Mouse (Mus musculus) MEL (cell line): ENCODE results near the gene Tinf2. TPM values are rescaled to one million over a fixed set of nuclear protein-coding genes. Genes with fewer than 3 reads are reported as not detected.

Experiments used
- DNase-seq: peaks from one replicate; pipeline ENCODE4 v3.0.0; 2011; ENCODE audit warnings: low read depth, low spot score
- H3K27ac ChIP-seq: 2 replicates; pipeline ENCODE4 v1.5.1; 2012; ENCODE audit warnings: low read depth, mild to moderate bottlenecking, control low read depth, low read length, moderate library complexity; ENCODE audit not compliant: control insufficient read depth
- H3K27me3 ChIP-seq, 2 experiments: fragments of 150-350 bp in 1 of 2; sonication (generic) in 1 of 2; 2 replicates each; pipeline ENCODE4 v1.6.1; 2012; ENCODE audit warnings: low read length in 2 of 2, mild to moderate bottlenecking in 2 of 2, improper control_type of control experiment in 1 of 2, moderate library complexity in 1 of 2; ENCODE audit not compliant: insufficient read depth in 2 of 2, control insufficient read depth in 1 of 2
- H3K36me3 ChIP-seq, 2 experiments: 2 replicates each; pipeline ENCODE4 v1.6.1; 2012 to 2014; ENCODE audit warnings: low read length in 2 of 2, improper control_type of control experiment in 1 of 2, inconsistent platforms in 1 of 2, mild to moderate bottlenecking in 1 of 2; ENCODE audit not compliant: insufficient read depth in 2 of 2, control insufficient read depth in 1 of 2
- H3K4me1 ChIP-seq, 2 experiments: fragments of 150-350 bp in 1 of 2; sonication (generic) in 1 of 2; 2 replicates each; pipeline ENCODE4 v1.6.1; 2012; ENCODE audit warnings: low read length in 2 of 2, improper control_type of control experiment in 1 of 2, mild to moderate bottlenecking in 1 of 2; ENCODE audit not compliant: insufficient read depth in 2 of 2, control insufficient read depth in 1 of 2
- H3K4me3 ChIP-seq, 2 experiments: fragments of 150-350 bp in 1 of 2; sonication (generic) in 1 of 2; 2 replicates each; pipeline ENCODE4 v1.5.1; 2012; ENCODE audit warnings: low read depth in 2 of 2, low read length in 2 of 2, mild to moderate bottlenecking in 2 of 2, moderate library complexity in 2 of 2, control low read depth in 1 of 2, improper control_type of control experiment in 1 of 2; ENCODE audit not compliant: control insufficient read depth in 1 of 2, insufficient read depth in 1 of 2
- H3K79me2 ChIP-seq: 2 replicates; pipeline ENCODE4 v1.6.1; 2012; ENCODE audit warnings: mild to moderate bottlenecking, low read length, moderate library complexity; ENCODE audit not compliant: control insufficient read depth, poor library complexity, insufficient read depth
- H3K9ac ChIP-seq: 2 replicates; pipeline ENCODE4 v1.6.1; 2012; ENCODE audit warnings: low read depth, mild to moderate bottlenecking, control low read depth, low read length, moderate library complexity; ENCODE audit not compliant: control insufficient read depth, poor library complexity, severe bottlenecking
- H3K9me3 ChIP-seq: fragments of 150-350 bp; sonication (generic); replicated peaks from 2 replicates; pipeline ENCODE4 v1.6.1; 2012; ENCODE audit warnings: mild to moderate bottlenecking, low read length, improper control_type of control experiment, moderate library complexity; ENCODE audit not compliant: insufficient read depth
- BHLHE40 ChIP-seq: IDR thresholded peaks from 2 replicates; pipeline ENCODE4 v1.6.1; 2012; ENCODE audit warnings: low read depth, mild to moderate bottlenecking, inconsistent platforms, low read length, improper control_type of control experiment, borderline replicate concordance
- CHD1 ChIP-seq: IDR thresholded peaks from 2 replicates; pipeline ENCODE4 v1.6.1; 2012; ENCODE audit warnings: low read depth, mild to moderate bottlenecking, inconsistent platforms, low read length, improper control_type of control experiment
- CHD2 ChIP-seq: IDR thresholded peaks from 2 replicates; pipeline ENCODE4 v1.6.1; 2011; ENCODE audit warnings: low read length, improper control_type of control experiment
- CTCF ChIP-seq, 3 experiments: IDR thresholded peaks in 2 of 3; conservative IDR thresholded peaks in 1 of 3; 2 replicates each; pipeline ENCODE4 v1.5.1; 2011 to 2012; ENCODE audit warnings: low read length in 3 of 3, low read depth in 2 of 3, mild to moderate bottlenecking in 2 of 3, improper control_type of control experiment in 1 of 3, inconsistent platforms in 1 of 3, mixed read lengths in 1 of 3, moderate library complexity in 1 of 3; ENCODE audit not compliant: control insufficient read depth in 1 of 3, insufficient read depth in 1 of 3, poor library complexity in 1 of 3, severe bottlenecking in 1 of 3
- E2F4 ChIP-seq: IDR thresholded peaks from 2 replicates; pipeline ENCODE4 v1.6.1; 2011; ENCODE audit warnings: low read depth, low read length, improper control_type of control experiment, borderline replicate concordance
- ELF1 ChIP-seq: IDR thresholded peaks from 2 replicates; pipeline ENCODE4 v1.6.1; 2014; ENCODE audit warnings: low read depth, mild to moderate bottlenecking, inconsistent platforms, low read length, improper control_type of control experiment, moderate library complexity
- EP300 ChIP-seq, 2 experiments: IDR thresholded peaks; 2 replicates each; pipeline ENCODE4 v1.6.1; 2011; ENCODE audit warnings: improper control_type of control experiment in 2 of 2, low read length in 2 of 2, low read depth in 1 of 2, mild to moderate bottlenecking in 1 of 2
- ETS1 ChIP-seq: IDR thresholded peaks from 2 replicates; pipeline ENCODE4 v1.6.1; 2012; ENCODE audit warnings: low read depth, mild to moderate bottlenecking, inconsistent platforms, low read length, improper control_type of control experiment, moderate library complexity
- GATA1 ChIP-seq: IDR thresholded peaks from 2 replicates; pipeline ENCODE4 v1.6.1; 2011; ENCODE audit warnings: low read depth, low read length, improper control_type of control experiment
- JUND ChIP-seq: IDR thresholded peaks from 2 replicates; pipeline ENCODE4 v1.6.1; 2011; ENCODE audit warnings: low read depth, mild to moderate bottlenecking, improper control_type of control experiment, low read length
- MAFK ChIP-seq: IDR thresholded peaks from 2 replicates; pipeline ENCODE4 v1.6.1; 2011; ENCODE audit warnings: low read depth, mild to moderate bottlenecking, low read length, improper control_type of control experiment, borderline replicate concordance
- MAX ChIP-seq: IDR thresholded peaks from 2 replicates; pipeline ENCODE4 v1.6.1; 2011; ENCODE audit warnings: low read length, improper control_type of control experiment
- MAZ ChIP-seq: IDR thresholded peaks from 2 replicates; pipeline ENCODE4 v1.6.1; 2012; ENCODE audit warnings: low read depth, mild to moderate bottlenecking, inconsistent platforms, low read length, improper control_type of control experiment
- MEF2A ChIP-seq: IDR thresholded peaks from 2 replicates; pipeline ENCODE4 v1.6.1; 2014; ENCODE audit warnings: low read depth, mild to moderate bottlenecking, inconsistent platforms, low read length, improper control_type of control experiment; ENCODE audit not compliant: poor library complexity, insufficient replicate concordance, severe bottlenecking; ENCODE audit errors: extremely low read depth
- MXI1 ChIP-seq: IDR thresholded peaks from 2 replicates; pipeline ENCODE4 v1.6.1; 2011; ENCODE audit warnings: mild to moderate bottlenecking, low read depth, low read length, improper control_type of control experiment
- MYB ChIP-seq: IDR thresholded peaks from 2 replicates; pipeline ENCODE4 v1.6.1; 2011; ENCODE audit warnings: mild to moderate bottlenecking, low read depth, low read length, improper control_type of control experiment
- MYC ChIP-seq: IDR thresholded peaks from 2 replicates; pipeline ENCODE4 v1.6.1; 2011; ENCODE audit warnings: low read depth, mild to moderate bottlenecking, low read length, improper control_type of control experiment, moderate library complexity
- NELFE ChIP-seq: IDR thresholded peaks from 2 replicates; pipeline ENCODE4 v1.6.1; 2011; ENCODE audit warnings: low read depth, low read length, improper control_type of control experiment
- NRF1 ChIP-seq: IDR thresholded peaks from 2 replicates; pipeline ENCODE4 v1.6.1; 2014; ENCODE audit warnings: low read depth, mild to moderate bottlenecking, inconsistent platforms, low read length, improper control_type of control experiment, moderate library complexity; ENCODE audit not compliant: poor library complexity, insufficient read depth, severe bottlenecking
- POLR2A ChIP-seq, 2 experiments: IDR thresholded peaks; 2 replicates each; pipeline ENCODE4 v1.6.1; 2011 to 2012; ENCODE audit warnings: low read length in 2 of 2, mild to moderate bottlenecking in 2 of 2, control low read depth in 1 of 2, improper control_type of control experiment in 1 of 2, low read depth in 1 of 2, moderate library complexity in 1 of 2; ENCODE audit not compliant: control insufficient read depth in 1 of 2, insufficient read depth in 1 of 2, poor library complexity in 1 of 2
- POLR2AphosphoS2 ChIP-seq: IDR thresholded peaks from 2 replicates; pipeline ENCODE4 v1.6.1; 2011; ENCODE audit warnings: low read length, improper control_type of control experiment
- POLR2AphosphoS5 ChIP-seq: IDR thresholded peaks from 2 replicates; pipeline ENCODE4 v1.6.1; 2012; ENCODE audit warnings: low read depth, borderline replicate concordance, mild to moderate bottlenecking, inconsistent platforms, low read length, moderate library complexity, mixed read lengths
- RAD21 ChIP-seq: IDR thresholded peaks from 2 replicates; pipeline ENCODE4 v1.6.1; 2011; ENCODE audit warnings: mild to moderate bottlenecking, low read depth, low read length, improper control_type of control experiment
- RCOR1 ChIP-seq: IDR thresholded peaks from 2 replicates; pipeline ENCODE4 v1.6.1; 2012; ENCODE audit warnings: low read depth, mild to moderate bottlenecking, inconsistent platforms, low read length, improper control_type of control experiment
- SIN3A ChIP-seq: IDR thresholded peaks from 2 replicates; pipeline ENCODE4 v1.6.1; 2012; ENCODE audit warnings: low read length, improper control_type of control experiment, inconsistent platforms
- SMC3 ChIP-seq: IDR thresholded peaks from 2 replicates; pipeline ENCODE4 v1.6.1; 2011; ENCODE audit warnings: low read depth, low read length, improper control_type of control experiment
- TAL1 ChIP-seq: IDR thresholded peaks from 2 replicates; pipeline ENCODE4 v1.6.1; 2012; ENCODE audit warnings: mild to moderate bottlenecking, inconsistent platforms, low read length, moderate library complexity, mixed read lengths
- TCF12 ChIP-seq: IDR thresholded peaks from 2 replicates; pipeline ENCODE4 v1.6.1; 2014; ENCODE audit warnings: low read depth, mild to moderate bottlenecking, inconsistent platforms, low read length, improper control_type of control experiment, moderate library complexity
- UBTF ChIP-seq: IDR thresholded peaks from 2 replicates; pipeline ENCODE4 v1.6.1; 2012; ENCODE audit warnings: low read depth, mild to moderate bottlenecking, inconsistent platforms, low read length, improper control_type of control experiment, moderate library complexity, borderline replicate concordance; ENCODE audit not compliant: insufficient read depth
- USF1 ChIP-seq: IDR thresholded peaks from 2 replicates; pipeline ENCODE4 v1.6.1; 2014; ENCODE audit warnings: low read depth, mild to moderate bottlenecking, inconsistent platforms, low read length, improper control_type of control experiment, moderate library complexity
- USF2 ChIP-seq, 2 experiments: IDR thresholded peaks; 2 replicates each; pipeline ENCODE4 v1.6.1; 2011 to 2012; ENCODE audit warnings: improper control_type of control experiment in 2 of 2, low read length in 2 of 2, borderline replicate concordance in 1 of 2, inconsistent platforms in 1 of 2, low read depth in 1 of 2, mild to moderate bottlenecking in 1 of 2; ENCODE audit not compliant: insufficient read depth in 1 of 2
- ZC3H11A ChIP-seq: IDR thresholded peaks from 2 replicates; pipeline ENCODE4 v1.6.1; 2012; ENCODE audit warnings: low read depth, mild to moderate bottlenecking, inconsistent platforms, low read length, improper control_type of control experiment
- ZMIZ1 ChIP-seq: IDR thresholded peaks from 2 replicates; pipeline ENCODE4 v1.6.1; 2012; ENCODE audit warnings: low read depth, mild to moderate bottlenecking, inconsistent platforms, low read length, improper control_type of control experiment, moderate library complexity
- ZNF384 ChIP-seq: IDR thresholded peaks from 2 replicates; pipeline ENCODE4 v1.6.1; 2012; ENCODE audit warnings: low read depth, mild to moderate bottlenecking, inconsistent platforms, low read length, improper control_type of control experiment
- polyA plus RNA-seq, 2 experiments: library from polyadenylated mRNA; stranded (reverse) in 1 of 2; unstranded in 1 of 2; fragments of >175 nt in 1 of 2; fragments of >200 nt in 1 of 2; gene quantifications; 2 replicates each; pipeline versions ENCODE4 v1.2.1 to v1.2.4; 2012; ENCODE audit warnings: low replicate concordance in 2 of 2, low read depth in 1 of 2; ENCODE audit not compliant: insufficient read length in 2 of 2, insufficient read depth in 1 of 2, missing spikeins in 1 of 2
- total RNA-seq: library from RNA; depleted of rRNA; stranded (reverse); fragments of 300-350 nt; gene quantifications from 2 replicates; pipeline ENCODE4 v1.2.3, GENCODE M21; 2012

Gene Tinf2
- total and polyA plus RNA-seq, 3 experiments: 27.2 to 53.0 TPM; not detected in 1

- TF ChIP-seq UBTF (no peak), TCF12 (peak; percentile 90), ETS1 (peak; percentile 96)
- TF ChIP-seq, all 39 proteins: peak for 18
Measured at GRCm38 (mm10) chr14:55724411-55724871, 42.8 kb upstream of the Tinf2 start (continued).

- H3K27me3 ChIP-seq: no peaks in the 10 kb centered on the region
- H3K4me3 ChIP-seq: no peak overlapping the region
- peak; percentile 90 for DNase-seq
- H3K9me3 ChIP-seq: no peaks in the 10 kb centered on the region
- peaks cover 0 to 19% of the 10 kb centered on the region in 2 experiments; a peak in 2 of 4 replicates for H3K36me3 ChIP-seq
- no peak overlapping the region for H3K9ac ChIP-seq
- peaks cover 2% of the 10 kb centered on the region; the same call in 1 of the 2 replicates for H3K79me2 ChIP-seq
- H3K27ac ChIP-seq: peak overlapping the region; percentile 88
- H3K4me1 ChIP-seq: peaks cover 15 to 18% of the 10 kb centered on the region in 2 experiments
- TF ChIP-seq POLR2AphosphoS2: no peak
- TF ChIP-seq BHLHE40: peak; percentile 77; the same call in 1 of the 2 replicates
- TF ChIP-seq USF1: no peak
- peak; percentile 73 for TF ChIP-seq MYC
- no peak for TF ChIP-seq RAD21
- TF ChIP-seq CTCF (IDR thresholded peaks at IDR 0.05 in 2 of 3, conservative IDR thresholded peaks at IDR 0.05 in 1 of 3; ENCODE audit: control insufficient read depth in 1 of 3, insufficient read depth in 1 of 3, low read depth in 2 of 3, low read length in 3 of 3, poor library complexity in 1 of 3, severe bottlenecking in 1 of 3): no peak
- TF ChIP-seq NELFE: peak; percentile 34; the same call in 1 of the 2 replicates
- peak; percentile 80; the same call in 1 of the 2 replicates for TF ChIP-seq MXI1
- peak; percentile 53; the same call in 1 of the 2 replicates for TF ChIP-seq MAX
- no peak for TF ChIP-seq POLR2AphosphoS5
- TF ChIP-seq ELF1: no peak
- no peak for TF ChIP-seq ZC3H11A
- 0 out of 2 replicates have a peak, but pooled peaks have one; percentile 15 for TF ChIP-seq MAZ
- TF ChIP-seq TAL1: peak; percentile 43; the same call in 1 of the 2 replicates
- peak; percentile 68 for TF ChIP-seq GATA1
- TF ChIP-seq SMC3: no peak
- TF ChIP-seq MAFK: peak; percentile 64; the same call in 1 of the 2 replicates
- peak; percentile 97 for TF ChIP-seq ETS1
- peak; percentile 57 for TF ChIP-seq TCF12
- no peak for TF ChIP-seq MEF2A
- peak; percentile 60; the same call in 1 of the 2 replicates for TF ChIP-seq RCOR1
- no peak for TF ChIP-seq MYB
- no peak for TF ChIP-seq CHD2
- no peak for TF ChIP-seq USF2 (IDR thresholded peaks at IDR 0.05; ENCODE audit: borderline replicate concordance in 1 of 2, insufficient read depth in 1 of 2, low read depth in 1 of 2, low read length in 2 of 2)
- TF ChIP-seq JUND: no peak
- TF ChIP-seq ZMIZ1: no peak
- peak; percentile 51; the same call in 1 of the 2 replicates for TF ChIP-seq NRF1
- TF ChIP-seq SIN3A: peak; percentile 90
- TF ChIP-seq ZNF384: no peak
- TF ChIP-seq EP300 (IDR thresholded peaks at IDR 0.05; ENCODE audit: low read depth in 1 of 2, low read length in 2 of 2): peak; percentile 70 to 80
- no peak for TF ChIP-seq POLR2A (IDR thresholded peaks at IDR 0.05; ENCODE audit: control insufficient read depth in 1 of 2, insufficient read depth in 1 of 2, low read depth in 1 of 2, low read length in 2 of 2, poor library complexity in 1 of 2)
- TF ChIP-seq UBTF: no peak
- TF ChIP-seq CHD1: no peak
- no peak for TF ChIP-seq E2F4
Measured at GRCm38 (mm10) chr14:55723433-55723832, 41.8 kb upstream of the Tinf2 start.
